Mouse (Mus musculus): Measurements from ENCODE around the gene Mrpl21. TPM values are rescaled to one million over a fixed set of nuclear protein-coding genes. Genes with fewer than 3 reads are reported as not detected.

Mrpl21 gene
- polyA plus RNA-seq, 1 experiment from 2014 or later = 124 TPM

- Histone ChIP-seq H3K9ac (ENCODE audit: low read depth, low read length) (no peak overlapping the region), H3K4me1 (replicated peaks; ENCODE audit: insufficient read depth, low read length) (peaks cover 18% of the 10 kb centered on the region), H3K27me3 (ENCODE audit: insufficient read depth, low read length) (no peaks in the 10 kb centered on the region), H3K4me3 (replicated peaks; ENCODE audit: low read depth, low read length) (no peak overlapping the region), H3K9me3 (replicated peaks; ENCODE audit: low read length) (no peaks in the 10 kb centered on the region), H3K27ac (no peak overlapping the region), H3K4me2 (ENCODE audit: low read length) (no peak overlapping the region), H3K36me3 (ENCODE audit: insufficient read depth, low read length) (no peaks in the 10 kb centered on the region)
- DNase-seq (ENCODE audit: low spot score) = no peak
- ATAC-seq (replicated peaks; ENCODE audit: low FRiP score, low read depth) = no peak
- WGBS = 70% methylated on average over 3 of the region's 3 CpGs
- TF ChIP-seq CTCF (IDR thresholded peaks at IDR 0.05; ENCODE audit: low read depth) = no peak
These were observed 58.3 kb downstream of the Mrpl21 start for GRCm38 (mm10) chr19:3341021-3341420.

Small RNAs within 50 kb of the gene (microRNA-seq; reads per million reads assigned to microRNA genes)
- not detected for gene Mir6984

Other genes with a start within 250 kb of the Mrpl21 start
- 6.3 and 6.8 TPM in 2 replicates for gene Ighmbp2, start 116 bp downstream of the Mrpl21 start, polyA plus RNA-seq (2015; fragmentation: Nextera tagmentation; extraction: Ambion mirVana)
- gene Cpt1a, start 39.4 kb downstream of the Mrpl21 start, polyA plus RNA-seq (2015; fragmentation: Nextera tagmentation; extraction: Ambion mirVana) = 70.8 and 81.4 TPM in 2 replicates
- gene Tesmin, start 106.0 kb downstream of the Mrpl21 start, polyA plus RNA-seq (2015; fragmentation: Nextera tagmentation; extraction: Ambion mirVana) = 0.93 and 0.96 TPM in 2 replicates
- gene Gal, start 131.6 kb downstream of the Mrpl21 start, polyA plus RNA-seq (2015; fragmentation: Nextera tagmentation; extraction: Ambion mirVana) = 0.61 and 0.70 TPM in 2 replicates

All from kidney, postnatal 0 days (tissue).